Mouse (Mus musculus) hindbrain, embryonic 12.5 days (tissue): ENCODE measurements at regions not wholly inside any gene's neighbourhood (a gene's known extent, or its start where the extent isn't known, plus 50 kb on each side); places are given as distances from the start of the nearest gene placed in this dataset.

Experiments
- ATAC-seq: fragments of 200-750 bp; cut with Nextera tagmentation; 2 replicates; pipeline ENCODE4 v1.8.0; 2017; ENCODE audit warnings: moderate TSS enrichment; ENCODE audit not compliant: low FRiP score
- H3K27ac ChIP-seq: fragments of 300-500 bp; sonication (generic); 2 replicates; pipeline ENCODE4 v1.5.1; 2016; ENCODE audit warnings: mild to moderate bottlenecking
- H3K27me3 ChIP-seq: fragments of 300-500 bp; sonication (generic); 2 replicates; pipeline ENCODE4 v1.6.1; 2016; ENCODE audit warnings: mild to moderate bottlenecking
- H3K36me3 ChIP-seq: fragments of 300-500 bp; sonication (generic); 2 replicates; pipeline ENCODE4 v1.6.1; 2016; ENCODE audit warnings: mild to moderate bottlenecking
- H3K4me1 ChIP-seq: fragments of 300-500 bp; sonication (generic); 2 replicates; pipeline ENCODE4 v1.6.1; 2016
- H3K4me2 ChIP-seq: fragments of 300-500 bp; sonication (generic); replicated peaks from 2 replicates; pipeline ENCODE4 v1.6.1; 2016; ENCODE audit warnings: mild to moderate bottlenecking
- H3K4me3 ChIP-seq: fragments of 300-500 bp; sonication (generic); 2 replicates; pipeline ENCODE4 v1.5.1; 2016; ENCODE audit warnings: mild to moderate bottlenecking
- H3K9ac ChIP-seq: fragments of 300-500 bp; sonication (generic); 2 replicates; pipeline ENCODE4 v1.6.1; 2016; ENCODE audit warnings: mild to moderate bottlenecking, moderate library complexity
- H3K9me3 ChIP-seq: fragments of 300-500 bp; sonication (generic); replicated peaks from 2 replicates; pipeline ENCODE4 v1.6.1; 2016; ENCODE audit warnings: mild to moderate bottlenecking
- WGBS: fragments of 180-500 bp; shearing (Covaris S2); methylation state at CpG from one replicate; pipeline ENCODE4 v1.1.7; 2016; 5-methylcytosine and 5-hydroxymethylcytosine counted together

DNA sequence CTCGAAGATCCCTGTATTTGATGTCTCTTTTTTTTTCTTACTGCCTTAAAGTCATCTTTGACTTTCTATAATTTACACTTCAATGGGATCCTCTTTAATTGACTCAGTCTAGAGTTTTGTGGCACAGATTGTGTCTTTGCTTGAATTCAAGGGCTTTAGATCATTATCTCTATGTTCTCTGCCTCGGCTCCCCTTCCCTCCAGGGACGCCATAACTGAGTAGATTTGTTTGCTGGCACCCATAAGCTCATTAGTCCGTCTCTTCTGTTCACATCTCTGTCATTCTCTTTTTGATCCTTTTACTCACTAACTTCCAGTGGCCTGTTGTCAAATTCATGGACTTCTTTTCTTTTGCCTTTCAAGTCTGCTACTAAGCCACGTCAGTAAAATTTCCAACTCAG, 299.0 kb upstream of the 1700056E22Rik start:
- no peak for ATAC-seq
- WGBS = 86% methylated on average over 5 of the region's 5 CpGs

DNA sequence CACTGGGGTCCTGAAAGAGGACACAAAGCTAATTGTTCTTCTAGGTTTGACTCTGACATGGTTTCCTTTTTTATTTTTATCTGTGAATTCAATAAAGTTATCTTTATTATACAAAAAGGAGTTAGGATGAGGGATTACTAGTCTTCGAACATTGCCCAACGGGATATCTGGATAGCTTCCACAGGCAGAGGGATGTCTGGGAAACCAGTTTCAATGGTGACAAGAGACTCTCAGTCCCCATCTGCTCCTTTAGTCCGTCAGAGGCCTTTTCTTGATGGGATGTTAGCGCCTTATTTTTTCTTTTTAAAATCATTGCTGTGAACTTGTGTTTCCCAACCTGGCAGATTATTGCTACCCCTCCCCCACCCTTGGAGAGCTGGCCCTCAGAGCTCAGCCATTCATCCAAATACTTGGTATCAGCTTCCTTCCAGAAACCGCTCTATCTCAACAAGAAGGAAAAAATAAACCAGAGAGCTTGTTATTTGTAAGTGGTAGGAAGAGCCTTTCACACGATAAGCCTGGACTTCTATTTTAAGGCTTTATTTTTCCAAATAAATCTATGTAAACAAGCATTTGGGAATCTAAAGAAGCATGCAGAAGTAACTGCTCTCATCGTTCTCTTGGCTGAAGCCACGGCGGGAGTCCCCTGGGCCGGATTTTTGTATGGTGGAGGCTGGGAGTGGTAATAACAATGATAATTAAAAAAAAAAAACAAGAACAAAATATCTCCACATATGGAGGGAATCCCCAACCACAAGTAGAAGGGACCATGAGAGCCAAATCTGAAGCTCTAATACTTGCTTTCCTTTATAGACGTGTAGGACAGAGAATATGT, 296.6 kb upstream of the 1700056E22Rik start:
- no peaks in the 10 kb centered on the region for H3K27me3 ChIP-seq
- no peak overlapping the region for H3K4me3 ChIP-seq
- no peak overlapping the region for H3K27ac ChIP-seq
- no peak for ATAC-seq
- no peak overlapping the region for H3K9ac ChIP-seq
- no peaks in the 10 kb centered on the region for H3K9me3 ChIP-seq
- 83% methylated on average over 11 of the region's 11 CpGs for WGBS
- H3K36me3 ChIP-seq = no peaks in the 10 kb centered on the region
- H3K4me1 ChIP-seq = no peaks in the 10 kb centered on the region
- H3K4me2 ChIP-seq = no peak overlapping the region

More for the DNA sequence above, 299.0 kb upstream of the 1700056E22Rik start:
- H3K27ac ChIP-seq = no peak overlapping the region
- H3K4me3 ChIP-seq = no peak overlapping the region
- H3K9ac ChIP-seq = no peak overlapping the region
- no peaks in the 10 kb centered on the region for H3K27me3 ChIP-seq
- no peaks in the 10 kb centered on the region for H3K9me3 ChIP-seq
- H3K36me3 ChIP-seq = no peaks in the 10 kb centered on the region
- no peaks in the 10 kb centered on the region for H3K4me1 ChIP-seq
- H3K4me2 ChIP-seq = no peak overlapping the region

DNA sequence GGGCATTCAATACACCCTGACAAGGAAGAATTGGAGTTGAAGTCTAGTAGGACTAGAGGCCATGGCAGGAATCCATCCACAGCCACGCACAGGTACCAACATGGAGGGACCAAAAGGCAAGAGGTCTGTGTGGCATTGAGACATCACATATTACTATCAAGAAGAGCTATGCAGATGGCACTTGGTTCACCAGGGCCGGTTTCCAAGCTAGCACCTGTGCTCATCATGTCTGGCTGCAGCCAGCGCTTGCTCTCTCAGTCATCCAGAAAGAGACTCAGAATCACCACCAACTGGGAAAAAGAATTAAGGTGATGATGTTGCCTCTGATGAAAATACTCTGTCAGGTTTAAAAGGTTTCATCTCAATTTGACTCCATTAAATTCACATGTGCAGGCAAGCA, 292.1 kb upstream of the 1700056E22Rik start:
- no peaks in the 10 kb centered on the region for H3K27me3 ChIP-seq
- H3K27ac ChIP-seq = no peak overlapping the region
- H3K36me3 ChIP-seq = no peaks in the 10 kb centered on the region
- H3K9me3 ChIP-seq = no peaks in the 10 kb centered on the region
- ATAC-seq = no peak
- no peaks in the 10 kb centered on the region for H3K4me1 ChIP-seq
- WGBS = 84% methylated on average over 3 of the region's 3 CpGs
- no peak overlapping the region for H3K4me2 ChIP-seq
- no peak overlapping the region for H3K9ac ChIP-seq
- no peak overlapping the region for H3K4me3 ChIP-seq

DNA sequence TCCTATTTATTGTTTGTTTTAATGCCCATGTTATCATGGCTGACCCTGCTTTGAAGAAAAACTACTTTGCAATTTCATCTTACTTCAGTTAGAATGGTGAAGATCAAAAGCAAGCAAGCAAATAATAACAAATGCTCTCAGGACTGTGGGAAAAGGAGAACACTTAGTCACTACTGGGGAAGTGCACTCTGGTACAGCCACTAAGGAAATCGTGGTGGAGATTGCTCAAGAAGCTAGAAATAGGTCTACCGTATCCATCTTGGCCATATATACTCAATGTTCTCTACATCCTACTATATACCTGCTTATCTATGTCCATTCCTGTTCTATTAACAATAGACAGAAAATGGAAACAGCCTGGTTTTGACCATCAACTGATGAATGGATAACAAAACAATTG, 290.1 kb upstream of the 1700056E22Rik start:
- H3K9me3 ChIP-seq = no peaks in the 10 kb centered on the region
- H3K27ac ChIP-seq = no peak overlapping the region
- H3K4me2 ChIP-seq = no peak overlapping the region
- H3K36me3 ChIP-seq = no peaks in the 10 kb centered on the region
- no peaks in the 10 kb centered on the region for H3K27me3 ChIP-seq
- no peak overlapping the region for H3K4me3 ChIP-seq
- H3K9ac ChIP-seq = no peak overlapping the region
- H3K4me1 ChIP-seq = no peaks in the 10 kb centered on the region
- no peak for ATAC-seq
- 76% methylated on average over 2 of the region's 2 CpGs for WGBS

DNA sequence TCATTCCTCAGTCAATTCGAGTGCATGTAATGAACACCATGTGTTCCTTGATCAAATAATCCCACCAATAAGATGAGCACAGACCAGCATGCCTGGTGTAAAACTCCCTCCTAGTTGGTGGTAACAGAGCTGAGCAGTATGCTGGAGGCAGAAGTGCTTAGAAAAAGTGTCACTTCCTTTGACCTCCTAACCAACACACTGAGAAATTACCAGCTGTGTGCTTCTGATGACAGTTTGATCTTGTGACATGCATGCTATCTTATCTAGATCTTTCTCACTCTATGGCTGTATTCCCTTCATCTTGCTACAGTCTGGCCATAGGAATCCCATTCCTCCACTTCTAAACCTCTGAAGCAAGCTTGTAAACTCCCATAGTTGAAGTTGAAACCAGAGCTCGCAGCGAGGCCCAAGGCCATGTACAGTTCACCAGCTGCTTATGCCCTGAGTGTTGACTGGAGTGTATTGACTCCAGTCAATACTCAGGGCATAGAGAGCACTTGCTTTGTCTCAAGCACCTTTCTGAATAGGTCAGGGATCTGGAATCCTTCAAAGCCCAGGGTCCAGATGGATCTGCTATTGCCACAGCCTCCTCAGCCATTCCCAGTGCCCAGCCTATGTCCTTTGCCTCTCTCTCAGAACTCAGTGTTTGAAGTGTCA, 286.5 kb upstream of the 1700056E22Rik start:
- no peak overlapping the region for H3K4me2 ChIP-seq
- no peak overlapping the region for H3K27ac ChIP-seq
- no peaks in the 10 kb centered on the region for H3K27me3 ChIP-seq
- no peak overlapping the region for H3K9ac ChIP-seq
- no peaks in the 10 kb centered on the region for H3K36me3 ChIP-seq
- no peak for ATAC-seq
- H3K4me1 ChIP-seq = no peaks in the 10 kb centered on the region
- WGBS = 84% methylated on average over 3 of the region's 3 CpGs
- H3K9me3 ChIP-seq = no peaks in the 10 kb centered on the region
- H3K4me3 ChIP-seq = no peak overlapping the region

DNA sequence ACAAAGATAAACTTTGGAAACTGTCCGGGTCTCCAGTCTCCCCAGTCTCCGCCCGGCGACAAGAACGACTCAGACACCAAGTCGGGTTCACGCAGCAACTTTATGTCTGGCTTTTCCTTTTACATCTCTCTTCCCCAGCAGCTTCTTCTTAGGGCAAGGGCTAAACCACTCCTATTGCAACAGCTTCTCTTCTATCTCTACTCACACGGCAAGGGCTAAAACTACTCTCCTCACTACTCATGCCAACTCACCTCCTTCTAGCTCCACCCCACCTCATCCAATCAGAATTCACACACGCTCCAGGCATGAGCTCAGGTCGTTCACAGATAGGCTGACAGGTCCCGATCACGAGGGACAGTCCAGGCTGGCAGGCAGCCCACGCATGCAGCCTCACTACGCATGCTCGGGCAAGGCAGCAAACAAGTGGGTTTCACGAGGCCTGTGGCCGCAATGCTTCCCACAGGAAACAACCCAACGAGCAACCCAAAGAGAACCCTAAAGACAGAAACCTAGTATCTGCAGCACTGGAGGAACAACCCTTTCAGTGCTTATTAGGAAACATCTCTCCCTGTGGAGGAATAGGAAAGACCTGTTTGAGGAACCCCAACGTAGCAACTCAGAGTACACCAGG, 276.2 kb upstream of the 1700056E22Rik start:
- Histone ChIP-seq H3K4me2 (no peak overlapping the region), H3K4me3 (no peak overlapping the region), H3K27me3 (no peaks in the 10 kb centered on the region), H3K36me3 (no peaks in the 10 kb centered on the region), H3K27ac (no peak overlapping the region), H3K9me3 (no peaks in the 10 kb centered on the region; the same call in 1 of the 2 replicates), H3K9ac (no peak overlapping the region), H3K4me1 (no peaks in the 10 kb centered on the region)
- ATAC-seq = no peak
- 93% methylated on average over 19 of the region's 19 CpGs for WGBS

DNA sequence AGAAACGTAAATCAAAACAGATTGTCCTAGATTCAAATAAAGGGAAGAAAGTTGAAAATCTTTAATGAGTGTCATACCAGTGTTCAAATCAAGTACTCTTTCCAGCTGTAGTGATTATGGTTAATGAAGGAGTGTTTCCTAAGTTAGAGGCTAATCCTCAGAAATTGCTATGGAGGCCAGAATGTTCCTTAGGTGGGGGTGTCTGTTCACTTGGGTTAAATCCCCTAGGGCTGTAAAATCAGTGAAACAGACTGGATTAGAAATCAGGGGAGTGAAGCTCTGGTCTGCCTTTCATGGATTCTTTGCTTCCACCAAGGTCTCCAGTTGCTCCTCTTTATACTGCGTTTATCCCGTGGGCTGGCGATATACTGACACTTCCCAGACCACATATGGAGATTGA, 270.7 kb upstream of the 1700056E22Rik start:
- Histone ChIP-seq H3K36me3 (no peaks in the 10 kb centered on the region), H3K4me1 (no peaks in the 10 kb centered on the region), H3K4me3 (no peak overlapping the region), H3K27ac (no peak overlapping the region), H3K9me3 (no peaks in the 10 kb centered on the region), H3K4me2 (no peak overlapping the region), H3K9ac (no peak overlapping the region), H3K27me3 (no peaks in the 10 kb centered on the region)
- 91% methylated on average over 4 of the region's 4 CpGs for WGBS
- no peak for ATAC-seq

DNA sequence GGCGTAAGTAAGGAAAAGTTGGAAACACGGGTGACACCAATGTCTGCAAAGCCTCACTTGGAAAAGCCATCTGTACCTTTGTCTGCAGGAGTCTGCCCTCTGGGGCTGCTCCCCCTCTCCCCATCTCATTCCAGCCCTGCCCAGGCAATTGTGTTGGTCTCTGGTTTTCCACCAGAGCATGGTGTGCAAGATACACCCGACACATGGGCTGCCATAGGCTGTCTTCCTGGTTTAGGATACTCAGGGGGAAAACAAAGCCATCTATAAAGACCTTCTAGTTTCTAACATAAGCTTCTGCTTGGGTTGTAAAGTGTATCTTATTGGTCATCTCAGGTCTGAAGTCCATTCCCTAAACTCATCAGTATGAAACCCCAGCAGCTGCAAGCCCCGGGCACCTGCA, 270.1 kb upstream of the 1700056E22Rik start:
- H3K4me3 ChIP-seq = no peak overlapping the region
- no peaks in the 10 kb centered on the region for H3K27me3 ChIP-seq
- H3K9me3 ChIP-seq = no peaks in the 10 kb centered on the region
- no peak overlapping the region for H3K27ac ChIP-seq
- 87% methylated on average over 4 of the region's 4 CpGs for WGBS
- ATAC-seq = no peak
- H3K9ac ChIP-seq = no peak overlapping the region
- no peaks in the 10 kb centered on the region for H3K4me1 ChIP-seq
- no peaks in the 10 kb centered on the region for H3K36me3 ChIP-seq
- no peak overlapping the region for H3K4me2 ChIP-seq

DNA sequence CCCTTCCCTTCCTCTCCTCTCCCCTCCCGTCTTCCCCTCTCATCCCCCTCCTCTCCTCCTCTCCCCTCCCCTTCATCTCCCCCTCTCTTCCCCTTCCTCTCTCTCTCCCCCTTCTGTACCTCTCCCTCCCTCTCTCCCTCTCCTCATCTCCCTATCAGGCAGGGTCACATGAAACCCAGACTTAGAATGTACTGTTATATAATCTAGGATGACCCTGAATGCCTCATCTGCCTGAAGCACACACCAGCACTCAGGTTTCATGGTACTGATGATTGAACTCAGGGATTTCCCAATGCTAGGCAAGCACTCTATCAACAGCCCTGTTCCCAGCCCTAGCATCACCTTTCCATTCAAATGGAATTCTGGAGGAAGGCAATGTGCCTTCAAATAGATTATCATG, 264.6 kb upstream of the 1700056E22Rik start:
- no peak overlapping the region for H3K4me2 ChIP-seq
- no peaks in the 10 kb centered on the region for H3K36me3 ChIP-seq
- H3K27ac ChIP-seq = no peak overlapping the region
- 58% methylated on average over 1 of the region's 1 CpGs for WGBS
- no peaks in the 10 kb centered on the region for H3K27me3 ChIP-seq
- H3K9me3 ChIP-seq = no peaks in the 10 kb centered on the region
- ATAC-seq = no peak
- no peaks in the 10 kb centered on the region for H3K4me1 ChIP-seq
- no peak overlapping the region for H3K9ac ChIP-seq
- H3K4me3 ChIP-seq = no peak overlapping the region

DNA sequence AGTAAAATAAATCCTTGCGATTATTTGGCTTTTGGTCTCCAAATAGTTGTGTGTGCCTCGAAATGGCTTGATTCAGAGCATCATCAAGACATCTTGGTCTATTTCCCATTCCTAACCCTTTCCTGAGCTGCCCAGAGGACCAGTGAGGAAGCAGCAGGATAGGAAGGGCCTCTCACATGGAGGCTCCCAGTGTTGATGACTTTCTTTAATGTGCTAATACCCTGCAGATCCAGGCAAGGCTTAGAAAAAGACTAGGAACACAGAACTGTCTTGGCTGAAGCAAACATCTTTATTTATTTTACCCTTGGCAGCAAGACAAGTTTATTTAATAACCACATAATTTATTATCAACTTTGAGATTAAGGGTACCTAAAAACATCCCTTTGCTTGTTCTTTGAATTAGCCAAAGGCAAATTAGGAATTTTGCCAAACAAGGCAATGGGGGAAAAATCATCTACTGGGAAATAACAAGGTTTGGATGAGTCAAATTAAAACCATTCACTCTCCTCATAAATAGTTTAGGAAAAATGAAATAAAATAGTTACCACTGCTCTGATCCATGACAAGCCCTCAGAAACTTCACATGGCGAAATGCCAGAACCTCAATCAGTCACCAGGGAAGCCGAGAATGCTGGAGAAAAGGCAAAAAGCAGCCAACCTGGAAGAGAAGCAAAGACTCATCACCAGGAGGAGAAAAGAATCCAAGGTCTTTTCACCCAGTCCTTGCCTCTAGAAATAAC, 263.1 kb upstream of the 1700056E22Rik start:
- WGBS = 84% methylated on average over 4 of the region's 4 CpGs

DNA sequence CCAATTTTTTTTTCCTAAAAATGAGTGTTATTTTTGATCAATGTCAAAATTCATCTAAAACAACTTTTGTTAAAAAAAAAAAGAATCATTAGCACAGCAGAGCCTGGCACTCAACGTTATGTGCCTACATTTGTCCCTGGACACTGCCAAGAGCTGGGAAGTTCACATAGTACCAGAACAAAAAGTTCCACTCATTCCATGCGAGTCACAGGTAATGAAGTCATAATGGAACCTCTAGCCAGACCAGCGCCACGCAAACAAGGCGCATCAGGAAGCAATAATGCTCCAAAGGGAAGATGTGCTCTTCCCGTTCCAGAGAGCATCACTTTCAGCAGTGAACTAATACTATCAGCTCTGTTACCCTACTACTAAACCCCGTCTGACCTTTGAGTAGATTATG, 257.0 kb upstream of the 1700056E22Rik start:
- no peak overlapping the region for H3K4me3 ChIP-seq
- ATAC-seq = no peak
- no peak overlapping the region for H3K9ac ChIP-seq
- no peaks in the 10 kb centered on the region for H3K9me3 ChIP-seq
- H3K36me3 ChIP-seq = no peaks in the 10 kb centered on the region
- no peak overlapping the region for H3K27ac ChIP-seq
- 87% methylated on average over 7 of the region's 7 CpGs for WGBS
- H3K4me1 ChIP-seq = no peaks in the 10 kb centered on the region
- H3K27me3 ChIP-seq = no peaks in the 10 kb centered on the region; the same call in 1 of the 2 replicates
- H3K4me2 ChIP-seq = no peak overlapping the region

More for the DNA sequence above, 263.1 kb upstream of the 1700056E22Rik start:
- H3K27me3 ChIP-seq = no peaks in the 10 kb centered on the region
- no peaks in the 10 kb centered on the region for H3K36me3 ChIP-seq
- no peak overlapping the region for H3K4me2 ChIP-seq
- H3K9ac ChIP-seq = no peak overlapping the region
- H3K4me1 ChIP-seq = no peaks in the 10 kb centered on the region
- H3K4me3 ChIP-seq = no peak overlapping the region
- no peaks in the 10 kb centered on the region for H3K9me3 ChIP-seq
- no peak for ATAC-seq
- H3K27ac ChIP-seq = no peak overlapping the region

DNA sequence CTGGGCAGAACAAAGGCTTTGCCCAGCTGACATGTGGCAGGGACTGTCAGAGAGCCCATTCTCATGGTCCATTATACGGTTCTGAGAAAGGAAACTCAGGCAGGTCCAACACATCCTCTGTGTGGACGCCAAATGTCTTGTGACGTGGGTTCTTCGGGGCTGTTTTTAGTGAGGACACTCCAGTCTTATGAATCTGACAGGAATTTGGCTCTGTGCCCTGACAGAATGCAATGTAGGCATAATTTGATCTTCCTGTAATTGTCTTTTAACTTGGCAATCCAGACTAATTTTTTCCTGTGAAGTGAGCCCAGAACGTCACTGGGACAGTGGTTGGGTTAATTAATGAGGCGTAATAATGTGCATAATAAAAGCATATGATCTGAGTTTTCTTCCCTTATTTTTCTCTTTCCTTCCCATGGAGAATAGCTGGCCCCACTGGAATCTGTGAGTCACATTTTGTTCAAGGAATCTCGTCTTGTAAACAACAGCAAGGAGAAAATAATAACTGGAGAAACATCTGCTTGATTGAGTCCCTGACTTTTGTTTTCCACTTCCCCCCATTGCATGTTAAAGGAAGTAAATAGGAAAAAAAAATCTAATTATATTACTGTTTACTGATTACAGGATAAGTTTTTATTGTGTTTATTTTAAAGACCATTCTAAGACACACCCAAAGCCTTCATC, 255.8 kb upstream of the 1700056E22Rik start:
- ATAC-seq = no peak
- WGBS = 55% methylated on average over 7 of the region's 7 CpGs
- H3K4me1 ChIP-seq = no peaks in the 10 kb centered on the region
- H3K4me2 ChIP-seq = no peak overlapping the region
- H3K4me3 ChIP-seq = no peak overlapping the region
- no peak overlapping the region for H3K9ac ChIP-seq
- no peaks in the 10 kb centered on the region; the same call in 1 of the 2 replicates for H3K27me3 ChIP-seq
- no peaks in the 10 kb centered on the region for H3K9me3 ChIP-seq
- no peaks in the 10 kb centered on the region for H3K36me3 ChIP-seq
- H3K27ac ChIP-seq = no peak overlapping the region
